Mouse (Mus musculus) heart, adult 2 months (tissue): ENCODE results near the gene Cep68. TPM values are rescaled to one million over a fixed set of nuclear protein-coding genes. Genes with fewer than 3 reads are reported as not detected.

Source experiments
- DNase-seq, 2 experiments: peaks; one replicate each; pipeline ENCODE4 v3.0.0; 2021
- H3K27ac ChIP-seq: fragments of 200-600 bp; 2 replicates; pipeline ENCODE4 v1.8.1; 2022
- H3K27me3 ChIP-seq: fragments of 200-500 bp; 2 replicates; pipeline ENCODE4 v1.6.1; 2012; ENCODE audit warnings: mild to moderate bottlenecking, low read length, inconsistent platforms, mixed read lengths; ENCODE audit not compliant: control insufficient read depth, insufficient read depth
- H3K36me3 ChIP-seq: fragments of 200-500 bp; 2 replicates; pipeline ENCODE4 v1.6.1; 2012; ENCODE audit warnings: low read length, inconsistent platforms; ENCODE audit not compliant: control insufficient read depth, insufficient read depth
- H3K4me1 ChIP-seq: fragments of 200-500 bp; 2 replicates; pipeline ENCODE4 v1.6.1; 2011; ENCODE audit warnings: low read length; ENCODE audit not compliant: control insufficient read depth, insufficient read depth
- H3K4me3 ChIP-seq: fragments of 200-600 bp; 2 replicates; pipeline ENCODE4 v1.8.1; 2022
- H3K79me2 ChIP-seq: fragments of 200-500 bp; replicated peaks from 2 replicates; pipeline ENCODE4 v1.6.1; 2012; ENCODE audit warnings: mild to moderate bottlenecking, inconsistent platforms, low read length, moderate library complexity, mixed read lengths; ENCODE audit not compliant: control insufficient read depth, insufficient read depth
- H3K9ac ChIP-seq: fragments of 200-500 bp; 2 replicates; pipeline ENCODE4 v1.6.1; 2012; ENCODE audit warnings: low read depth, mild to moderate bottlenecking, control low read depth, inconsistent platforms, low read length, mixed read lengths
- CTCF ChIP-seq: fragments of 200-600 bp; IDR thresholded peaks from 2 replicates; pipeline ENCODE4 v1.8.1; 2022; ENCODE audit warnings: antibody characterized with exemption, mild to moderate bottlenecking, moderate library complexity
- EP300 ChIP-seq: fragments of 200-500 bp; IDR thresholded peaks from 2 replicates; pipeline ENCODE4 v1.6.1; 2011; ENCODE audit warnings: low read depth, low read length, control low read depth; ENCODE audit not compliant: insufficient read depth
- POLR2A ChIP-seq: fragments of 200-500 bp; IDR thresholded peaks from 2 replicates; pipeline ENCODE4 v1.6.1; 2011; ENCODE audit warnings: mild to moderate bottlenecking, low read depth, low read length, control low read depth; ENCODE audit not compliant: insufficient read depth
- WGBS: fragments of 180-500 bp; shearing (Covaris S2); methylation state at CpG from one replicate; pipeline ENCODE4 v1.1.7; 2018; 5-methylcytosine and 5-hydroxymethylcytosine counted together
- intact Hi-C: fragments of 180-260 bp; cut with DNase I; formaldehyde crosslinking; loops from one replicate; pipeline ENCODE4 v1.15.1; 2025
- polyA plus RNA-seq: library from polyadenylated mRNA; depleted of rRNA; stranded (reverse); fragments of >200 nt; gene quantifications from 2 replicates; pipeline ENCODE4 v1.2.3, GENCODE M21; 2012
- total RNA-seq, 2 experiments: library from RNA; stranded (reverse); gene quantifications; 2 replicates each; pipeline ENCODE4 v1.2.3; 2021

The Cep68 gene
- total and polyA plus RNA-seq, 3 experiments = 20.1 to 49.3 (median 43.1) TPM

- H3K36me3 ChIP-seq = peaks cover 57% of the 10 kb centered on the region
- WGBS = 34% methylated on average over 9 of the region's 9 CpGs
- no peak overlapping the region; the same call in 1 of the 2 replicates for H3K4me3 ChIP-seq
- no peaks in the 10 kb centered on the region for H3K27me3 ChIP-seq
- no peak for TF ChIP-seq POLR2A
- no peak for DNase-seq
- H3K79me2 ChIP-seq = peaks cover 16% of the 10 kb centered on the region
- 0 out of 2 replicates have a peak overlapping the region, but pooled peaks have one; percentile 46 for H3K9ac ChIP-seq
- peaks cover 21% of the 10 kb centered on the region for H3K4me1 ChIP-seq
- H3K27ac ChIP-seq = peak overlapping the region; percentile 19; the same call in 1 of the 2 replicates
- intact Hi-C loops = loop anchor here (5.0 to 10.0 kb wide), 4 partner anchors 127 to 427 kb away; partner anchors contain the start of genes Sertad2 and Slc1a4
Measured at GRCm38 (mm10) chr11:20204870-20205446, 44.3 kb downstream of the Cep68 start.

DNA sequence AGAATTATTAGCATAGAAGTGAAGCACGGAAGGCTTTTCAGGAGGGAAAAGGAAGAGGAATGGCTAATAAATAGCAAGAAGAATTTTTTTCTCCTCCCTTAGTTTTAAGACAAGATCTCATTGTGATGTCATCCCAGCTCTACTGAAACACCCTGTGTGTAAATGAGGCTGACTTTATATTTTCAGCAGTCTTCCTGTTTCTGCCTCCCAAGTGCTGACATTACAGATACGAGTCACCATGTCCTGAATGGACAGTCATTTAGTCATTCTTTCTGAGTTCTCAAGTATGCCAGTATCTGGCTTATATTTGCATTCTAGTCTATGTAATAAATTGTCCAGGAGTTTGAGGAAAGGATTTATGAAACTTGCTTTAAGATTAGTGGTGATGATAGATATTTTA is 44.9 kb downstream of the Cep68 start:
- WGBS = 16% methylated on average over 2 of the region's 2 CpGs
- DNase-seq = no peak
- peaks cover 19% of the 10 kb centered on the region for H3K4me1 ChIP-seq
- intact Hi-C loops = loop anchor here (5.0 to 10.0 kb wide), 4 partner anchors 128 to 428 kb away; partner anchors contain the start of genes Sertad2 and Slc1a4
- H3K27me3 ChIP-seq = no peaks in the 10 kb centered on the region
- TF ChIP-seq POLR2A (no peak), EP300 (no peak), CTCF (no peak)
- peaks cover 15% of the 10 kb centered on the region for H3K79me2 ChIP-seq
- H3K9ac ChIP-seq = no peak overlapping the region
- H3K4me3 ChIP-seq = no peak overlapping the region
- peaks cover 54% of the 10 kb centered on the region for H3K36me3 ChIP-seq
- no peak overlapping the region for H3K27ac ChIP-seq

- TF ChIP-seq POLR2A = no peak
- TF ChIP-seq EP300 = no peak
- no peak for TF ChIP-seq CTCF
- no peaks in the 10 kb centered on the region for H3K27me3 ChIP-seq
- H3K4me3 ChIP-seq = peak overlapping the region; percentile 80
- intact Hi-C loops = loop anchor here (5.0 to 10.0 kb wide), 4 partner anchors 130 to 430 kb away; partner anchors contain the start of genes Sertad2 and Slc1a4
- WGBS = 7% methylated on average over 7 of the region's 7 CpGs
- H3K4me1 ChIP-seq = peaks cover 16% of the 10 kb centered on the region
- peaks cover 40% of the 10 kb centered on the region for H3K36me3 ChIP-seq
- H3K9ac ChIP-seq = peak overlapping the region; percentile 25; the same call in 1 of the 2 replicates
- DNase-seq = no peak
- peak overlapping the region; percentile 95 for H3K27ac ChIP-seq
- H3K79me2 ChIP-seq = peaks cover 13% of the 10 kb centered on the region
Measured at GRCm38 (mm10) chr11:20202299-20203011, 46.8 kb downstream of the Cep68 start.

GRCm38 (mm10) chr11:20201661-20202101 is 47.5 kb downstream of the Cep68 start:
- TF ChIP-seq EP300 (no peak), POLR2A (0 out of 2 replicates have a peak, but pooled peaks have one; percentile 19)
- DNase-seq = peak in 1 of 2 experiments; percentile 78
- H3K79me2 ChIP-seq = peaks cover 13% of the 10 kb centered on the region
- H3K4me3 ChIP-seq = peak overlapping the region; percentile 80
- H3K27me3 ChIP-seq = no peaks in the 10 kb centered on the region
- H3K36me3 ChIP-seq = peaks cover 33% of the 10 kb centered on the region
- peaks cover 16% of the 10 kb centered on the region for H3K4me1 ChIP-seq
- under 1% methylated on average over 40 of the region's 40 CpGs for WGBS
- intact Hi-C loops = loop anchor here (2.0 to 10.0 kb wide), 6 partner anchors 47 to 431 kb away; partner anchors contain the start of genes Actr2, Cep68, Sertad2 and Slc1a4
- peak overlapping the region; percentile 96 for H3K9ac ChIP-seq
- peak overlapping the region; percentile 95 for H3K27ac ChIP-seq

GRCm38 (mm10) chr11:20200713-20201575 is 48.3 kb downstream of the Cep68 start, which contains the start of gene Rab1a:
TSS of gene Rab1a (plus strand) at chr11:20201432.
- H3K4me3 ChIP-seq = peak within 1 kb of the TSS; percentile 80
- H3K9ac ChIP-seq = peak within 1 kb of the TSS; percentile 96
- H3K27me3 ChIP-seq = no peaks in the 10 kb centered on the region
- TF ChIP-seq EP300 (peak; percentile 71; the same call in 1 of the 2 replicates), POLR2A (peak; percentile 97), CTCF (peak; percentile 74)
- H3K27ac ChIP-seq = peak within 1 kb of the TSS; percentile 95
- peaks cover 10% of the 10 kb centered on the region for H3K79me2 ChIP-seq
- H3K4me1 ChIP-seq = peaks cover 16% of the 10 kb centered on the region
- DNase-seq = peak; percentile 98 to 100
- peaks cover 26% of the 10 kb centered on the region for H3K36me3 ChIP-seq
- WGBS = under 1% methylated on average over 53 of the region's 54 CpGs
- intact Hi-C loops = loop anchor here (2.0 to 10.0 kb wide), 6 partner anchors 48 to 431 kb away; partner anchors contain the start of genes Actr2, Cep68, Sertad2 and Slc1a4
